Mouse (Mus musculus) urinary bladder, adult 18-20 months (tissue): ENCODE results near the gene Shcbp1l.

Source experiments
- DNase-seq, 2 experiments: peaks; one replicate each; pipeline ENCODE4 v3.0.0; 2022; ENCODE audit warnings: low spot score in 2 of 2, mixed read lengths in 2 of 2

Shcbp1l gene

DNA sequence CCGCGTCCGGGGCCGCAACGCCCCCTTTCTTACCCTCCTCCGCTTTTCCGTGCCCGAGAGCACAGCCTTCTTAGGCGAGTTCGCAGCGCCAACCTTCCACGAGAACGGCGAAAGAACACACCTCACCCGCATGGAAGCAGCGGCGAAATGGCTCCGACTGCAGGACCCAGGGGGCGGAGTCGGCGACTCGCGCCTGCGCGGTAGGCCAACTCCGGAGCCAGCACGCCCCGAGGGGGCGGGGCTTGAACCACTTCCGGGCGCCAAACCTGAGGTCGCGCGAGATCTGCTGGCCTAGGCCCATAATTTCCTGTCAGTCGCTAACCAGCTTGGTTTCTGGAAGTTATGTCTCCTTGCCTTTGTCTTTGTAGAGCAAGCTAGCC lies 62.5 kb downstream of the Shcbp1l start, which contains the start of gene Dhx9:
Gene Dhx9, minus strand, starts transcription at position 161 of the 380 bp plus-strand sequence.
- DNase-seq = peak; percentile 96 to 98

DNA sequence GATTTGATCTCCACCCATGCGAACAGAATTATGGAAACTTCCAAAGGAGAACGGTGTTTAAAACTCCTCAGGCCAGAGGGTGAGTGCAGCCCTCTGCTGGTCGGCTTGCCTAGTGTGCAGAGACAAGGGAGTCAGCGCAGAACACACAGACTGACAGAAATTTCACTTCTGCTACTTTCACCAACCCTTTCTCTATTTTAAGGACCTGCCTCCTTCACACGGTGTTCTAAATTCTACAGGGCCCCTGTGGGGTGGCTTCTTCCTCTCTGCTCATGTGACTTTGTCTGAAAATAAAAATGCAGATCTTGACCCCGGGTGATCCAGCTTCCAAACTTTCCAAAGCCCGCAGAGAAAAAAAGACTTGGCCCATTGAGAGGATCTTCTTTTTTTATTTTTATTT lies 64.2 kb downstream of the Shcbp1l start:
- no peak for DNase-seq

DNA sequence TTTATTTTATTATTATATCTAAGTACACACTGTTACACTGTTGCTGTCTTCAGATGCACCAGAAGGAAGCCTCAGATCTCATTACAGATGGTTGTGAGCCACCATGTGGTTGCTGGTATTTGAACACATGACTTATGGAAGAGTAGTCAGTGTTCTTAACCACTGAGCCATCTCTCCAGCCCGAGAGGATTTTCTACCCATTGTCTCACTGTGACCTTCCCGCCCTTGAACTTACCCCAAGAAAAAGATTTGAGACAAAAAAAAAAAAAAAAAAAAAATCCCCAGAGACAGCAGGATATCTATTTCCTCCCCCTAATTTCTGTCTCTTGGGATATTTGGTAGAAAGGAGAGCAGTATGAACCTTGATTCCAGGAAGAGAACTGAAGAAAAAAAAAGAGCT lies 64.6 kb downstream of the Shcbp1l start:
- no peak for DNase-seq

GRCm38 (mm10) chr1:153489963-153490362 lies 65.0 kb downstream of the Shcbp1l start:
- DNase-seq = no peak

GRCm38 (mm10) chr1:153491345-153491744 lies 66.4 kb downstream of the Shcbp1l start:
- no peak for DNase-seq

DNA sequence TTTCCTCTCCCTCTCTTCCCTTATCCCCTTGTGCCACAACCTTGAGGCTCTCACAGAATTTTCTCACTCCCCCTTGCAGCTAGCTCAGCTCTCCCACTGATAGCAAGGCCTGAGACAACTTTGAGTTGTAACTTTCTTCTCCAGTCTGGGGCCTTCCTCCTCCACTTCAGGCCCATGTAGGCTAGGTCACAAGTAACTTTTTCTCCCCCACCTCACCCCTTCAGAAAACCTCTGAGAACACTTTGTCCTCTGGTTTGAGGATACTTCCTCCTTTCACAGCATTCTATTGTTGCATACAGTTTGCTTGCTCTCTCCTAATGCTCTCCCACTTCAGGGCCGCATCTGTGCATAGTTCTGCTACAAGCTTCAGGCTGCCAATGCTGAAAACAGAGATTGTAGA lies 66.9 kb downstream of the Shcbp1l start:
- no peak for DNase-seq

GRCm38 (mm10) chr1:153493338-153493737 lies 68.4 kb downstream of the Shcbp1l start:
- DNase-seq = no peak

DNA sequence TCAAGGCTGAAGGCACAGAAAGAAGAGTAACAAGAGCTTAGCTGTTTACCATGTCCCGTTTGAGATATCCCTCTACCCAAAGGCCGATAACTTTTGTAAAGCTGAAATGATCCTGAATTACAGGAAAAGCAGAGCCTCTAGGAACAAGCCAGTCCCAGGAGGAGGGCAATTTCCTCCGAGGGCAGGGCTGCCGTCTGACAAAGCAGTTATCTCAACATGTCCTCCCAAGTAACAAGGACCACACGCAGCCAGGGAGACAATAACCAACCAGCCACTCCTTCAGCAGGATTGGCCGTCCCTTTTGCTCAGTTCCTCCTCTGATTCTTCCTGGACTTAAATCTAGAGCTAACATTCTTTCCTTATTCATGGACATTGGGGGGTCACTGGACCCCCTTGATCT lies 69.0 kb downstream of the Shcbp1l start:
- DNase-seq = no peak

GRCm38 (mm10) chr1:153496030-153496429 lies 71.1 kb downstream of the Shcbp1l start:
- DNase-seq = no peak

DNA sequence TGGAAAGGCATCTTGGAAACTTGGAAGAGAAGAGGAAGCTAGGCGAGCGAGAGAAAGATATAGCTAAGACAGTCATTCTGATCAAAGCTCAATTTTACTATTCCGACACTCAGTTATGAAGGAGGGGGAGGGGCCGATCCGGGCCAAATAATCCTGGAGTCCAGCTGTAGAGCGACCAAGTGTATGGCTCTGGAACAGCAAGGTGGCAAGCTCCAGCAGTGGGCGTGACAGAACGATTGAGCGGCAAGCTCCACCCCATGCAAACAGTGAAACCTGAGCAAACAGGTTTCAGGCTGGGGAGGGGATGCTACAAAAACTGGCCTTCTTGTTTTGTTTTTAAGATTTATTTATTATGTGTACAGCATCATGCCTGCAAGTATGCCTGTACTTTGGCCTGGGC lies 75.1 kb downstream of the Shcbp1l start:
- no peak for DNase-seq

GRCm38 (mm10) chr1:153501644-153502321 lies 76.8 kb downstream of the Shcbp1l start:
- no peak for DNase-seq
